In genomic region chr2:32139377-32139776, GRCm38 (mm10) we compare ENCODE assay signal across 20 mouse cellular contexts. TPM values are rescaled to one million over a fixed set of nuclear protein-coding genes. Genes with fewer than 3 reads are reported as not detected.
A peak's percentile ranks its signal among the peaks of the same experiment; 100 is the strongest.
DNase-seq lines count a peak whose midpoint lies in the region; ATAC-seq and TF ChIP-seq lines count a peak whose summit lies in the region.
"Had no signal": no experiment of that assay in that cellular context is flagged by ENCODE, and none has a peak within 500 bp of the region (broad histone marks: within the 10 kb centered on the region; RNA-seq: fewer than 3 reads in every experiment).

No protein-coding gene starts in this region.

- TF ChIP-seq EP300 in stomach, postnatal 0 days (optimal IDR thresholded peaks at IDR 0.05), result no peak

- WGBS in hindbrain, embryonic 13.5 days, result 72% methylated on average over 5 of the region's 5 CpGs
- WGBS in hindbrain, embryonic 10.5 days, result 82% methylated on average over 5 of the region's 5 CpGs
- 80% methylated on average over 5 of the region's 5 CpGs for WGBS in stomach, embryonic 15.5 days
- 70% methylated on average over 5 of the region's 5 CpGs for WGBS in stomach, postnatal 0 days

- no peak overlapping the region for H3K4me3 ChIP-seq in hindbrain, embryonic 13.5 days
- H3K4me3 ChIP-seq in hindbrain, embryonic 10.5 days, result no peak overlapping the region
- H3K4me3 ChIP-seq in stomach, embryonic 15.5 days (replicated peaks), result no peak overlapping the region
- H3K4me3 ChIP-seq in stomach, postnatal 0 days (ENCODE audit: low read depth, low read length), result no peak overlapping the region
- H3K4me3 ChIP-seq: embryonic facial prominence, embryonic 12.5 days; forebrain, embryonic 12.5 days; heart, adult 2 months; heart, embryonic 13.5 days had no signal

- H3K4me1 ChIP-seq in hindbrain, embryonic 13.5 days (replicated peaks), result peaks cover 17% of the 10 kb centered on the region
- H3K4me1 ChIP-seq in hindbrain, embryonic 10.5 days (replicated peaks), result peaks cover 26% of the 10 kb centered on the region
- H3K4me1 ChIP-seq in stomach, embryonic 15.5 days, result peaks cover 3% of the 10 kb centered on the region; the same call in 1 of the 2 replicates
- H3K4me1 ChIP-seq in stomach, postnatal 0 days (replicated peaks; ENCODE audit: control insufficient read depth, insufficient read depth), result no peaks in the 10 kb centered on the region
- H3K4me1 ChIP-seq: embryonic facial prominence, embryonic 12.5 days had no signal

- peak overlapping the region; percentile 23; the same call in 1 of the 2 replicates for H3K27ac ChIP-seq in hindbrain, embryonic 13.5 days
- no peak overlapping the region for H3K27ac ChIP-seq in hindbrain, embryonic 10.5 days
- H3K27ac ChIP-seq in stomach, embryonic 15.5 days, result no peak overlapping the region
- H3K27ac ChIP-seq in stomach, postnatal 0 days (replicated peaks), result no peak overlapping the region
- H3K27ac ChIP-seq: forebrain, embryonic 12.5 days; hindbrain, embryonic 14.5 days had no signal

- no peaks in the 10 kb centered on the region for H3K36me3 ChIP-seq in hindbrain, embryonic 13.5 days
- no peaks in the 10 kb centered on the region for H3K36me3 ChIP-seq in hindbrain, embryonic 10.5 days
- H3K36me3 ChIP-seq in stomach, embryonic 15.5 days, result no peaks in the 10 kb centered on the region
- no peaks in the 10 kb centered on the region for H3K36me3 ChIP-seq in stomach, postnatal 0 days (ENCODE audit: control insufficient read depth, insufficient read depth, low read length)
- H3K36me3 ChIP-seq: embryonic facial prominence, embryonic 12.5 days; forebrain, embryonic 12.5 days; heart, embryonic 13.5 days had no signal

- no peaks in the 10 kb centered on the region for H3K9me3 ChIP-seq in hindbrain, embryonic 13.5 days
- no peaks in the 10 kb centered on the region for H3K9me3 ChIP-seq in hindbrain, embryonic 10.5 days
- H3K9me3 ChIP-seq in stomach, embryonic 15.5 days, result no peaks in the 10 kb centered on the region
- no peaks in the 10 kb centered on the region for H3K9me3 ChIP-seq in stomach, postnatal 0 days (ENCODE audit: control insufficient read depth, low read length)
- H3K9me3 ChIP-seq: embryonic facial prominence, embryonic 12.5 days; forebrain, embryonic 12.5 days; heart, embryonic 13.5 days had no signal

- H3K9ac ChIP-seq in hindbrain, embryonic 13.5 days, result no peak overlapping the region
- H3K9ac ChIP-seq in stomach, embryonic 15.5 days, result 0 out of 2 replicates have a peak overlapping the region, but pooled peaks have one; percentile 16
- H3K9ac ChIP-seq in stomach, postnatal 0 days (ENCODE audit: low read length), result no peak overlapping the region
- H3K9ac ChIP-seq: embryonic facial prominence, embryonic 12.5 days; forebrain, embryonic 12.5 days; heart, embryonic 13.5 days; hindbrain, embryonic 14.5 days had no signal

- TF ChIP-seq CTCF in stomach, postnatal 0 days (IDR thresholded peaks at IDR 0.05; ENCODE audit: low read depth), result no peak

- H3K27me3 ChIP-seq in hindbrain, embryonic 13.5 days, result no peaks in the 10 kb centered on the region
- no peaks in the 10 kb centered on the region for H3K27me3 ChIP-seq in hindbrain, embryonic 10.5 days (ENCODE audit: insufficient read depth, poor library complexity, severe bottlenecking)
- H3K27me3 ChIP-seq in stomach, embryonic 15.5 days (replicated peaks), result no peaks in the 10 kb centered on the region
- no peaks in the 10 kb centered on the region for H3K27me3 ChIP-seq in stomach, postnatal 0 days (ENCODE audit: control insufficient read depth, insufficient read depth, low read length)
- H3K27me3 ChIP-seq: embryonic facial prominence, embryonic 12.5 days; forebrain, embryonic 12.5 days; heart, embryonic 13.5 days had no signal

- peak; percentile 41 for DNase-seq in cerebellum, adult 9-11 months
- no peak for DNase-seq in cerebellum, adult 18-20 months
- no peak for DNase-seq in hindbrain, embryonic 10.5 days (ENCODE audit: low spot score)
- DNase-seq in stomach, postnatal 0 days (ENCODE audit: low spot score), result no peak
- no peak for DNase-seq in thymus, postnatal 10 days (ENCODE audit: low spot score in 2 of 2)
- DNase-seq: adrenal gland, postnatal 10 days; cerebellum, adult 11 months; cerebellum, postnatal 10 days; embryo, embryonic 11 days; gastrocnemius, postnatal 10 days; heart, adult 2 months; heart, postnatal 4 days had no signal

- ATAC-seq in hindbrain, embryonic 13.5 days (ENCODE audit: low FRiP score), result no peak
- ATAC-seq in stomach, embryonic 15.5 days (ENCODE audit: insufficient read depth, low FRiP score, low read depth), result no peak
- no peak for ATAC-seq in stomach, postnatal 0 days (ENCODE audit: low FRiP score, low TSS enrichment)
- ATAC-seq: forebrain, embryonic 16.5 days had no signal

- no peak overlapping the region for H3K4me2 ChIP-seq in hindbrain, embryonic 13.5 days
- no peak overlapping the region for H3K4me2 ChIP-seq in stomach, embryonic 15.5 days
- H3K4me2 ChIP-seq in stomach, postnatal 0 days (replicated peaks; ENCODE audit: low read depth), result no peak overlapping the region
- H3K4me2 ChIP-seq: embryonic facial prominence, embryonic 12.5 days; forebrain, embryonic 12.5 days had no signal

RNA-seq across cellular contexts. Expression of gene Prrc2b, which starts 11.5 kb away (rescaled TPM):
- 65.8 and 68.8 TPM in 2 replicates for polyA plus RNA-seq in hindbrain, embryonic 13.5 days (2015; fragmentation: Nextera tagmentation; extraction: Ambion mirVana)
- 55.6 and 68.9 TPM in 2 replicates for polyA plus RNA-seq in hindbrain, embryonic 10.5 days (2016; fragmentation: Nextera tagmentation; extraction: Ambion mirVana)
- 43.7 and 48.2 TPM in 2 replicates for polyA plus RNA-seq in stomach, embryonic 15.5 days (2015; fragmentation: Nextera tagmentation; extraction: Ambion mirVana)
- 18.7 and 21.6 TPM in 2 replicates for polyA plus RNA-seq in stomach, postnatal 0 days (2015; fragmentation: Nextera tagmentation; extraction: Ambion mirVana)

RNA-seq across cellular contexts. Expression of gene Plpp7, which starts 44.0 kb away (rescaled TPM):
- 21.6 and 21.7 TPM in 2 replicates for polyA plus RNA-seq in hindbrain, embryonic 13.5 days (2015; fragmentation: Nextera tagmentation; extraction: Ambion mirVana)
- polyA plus RNA-seq in hindbrain, embryonic 10.5 days (2016; fragmentation: Nextera tagmentation; extraction: Ambion mirVana), result 7.6 and 7.9 TPM in 2 replicates
- 4.4 and 4.8 TPM in 2 replicates for polyA plus RNA-seq in stomach, embryonic 15.5 days (2015; fragmentation: Nextera tagmentation; extraction: Ambion mirVana)
- 2.6 and 2.8 TPM in 2 replicates for polyA plus RNA-seq in stomach, postnatal 0 days (2015; fragmentation: Nextera tagmentation; extraction: Ambion mirVana)

RNA-seq across cellular contexts. Expression of gene Fam78a, which starts 54.7 kb away (rescaled TPM):
- 0.63 and 0.74 TPM in 2 replicates for polyA plus RNA-seq in hindbrain, embryonic 13.5 days (2015; fragmentation: Nextera tagmentation; extraction: Ambion mirVana)
- polyA plus RNA-seq in hindbrain, embryonic 10.5 days (2016; fragmentation: Nextera tagmentation; extraction: Ambion mirVana), result 1.5 and 2.2 TPM in 2 replicates
- 1.7 and 2.2 TPM in 2 replicates for polyA plus RNA-seq in stomach, embryonic 15.5 days (2015; fragmentation: Nextera tagmentation; extraction: Ambion mirVana)
- polyA plus RNA-seq in stomach, postnatal 0 days (2015; fragmentation: Nextera tagmentation; extraction: Ambion mirVana), result 0.46 and 0.67 TPM in 2 replicates
- polyA plus RNA-seq: C2C12 had no signal
